Mouse (Mus musculus) megakaryocyte, embryonic 14.5 days (primary cell): ENCODE results near the gene Ndfip2. TPM values are rescaled to one million over a fixed set of nuclear protein-coding genes. Genes with fewer than 3 reads are reported as not detected.

Source experiments
- H3K27me3 ChIP-seq: replicated peaks from 2 replicates; pipeline ENCODE3; 2012; ENCODE audit warnings: inconsistent platforms
- H3K36me3 ChIP-seq: replicated peaks from 2 replicates; pipeline ENCODE3; 2012; ENCODE audit warnings: low read length, inconsistent platforms, mixed read lengths
- H3K4me1 ChIP-seq: 2 replicates; pipeline ENCODE4 v1.6.1; 2012; ENCODE audit warnings: inconsistent platforms
- H3K4me3 ChIP-seq: replicated peaks from 2 replicates; pipeline ENCODE3; 2012; ENCODE audit warnings: moderate library complexity, mild to moderate bottlenecking, inconsistent platforms
- H3K9me3 ChIP-seq: 2 replicates; pipeline ENCODE4 v1.6.1; 2012; ENCODE audit warnings: inconsistent platforms
- FLI1 ChIP-seq: IDR thresholded peaks from 2 replicates; pipeline ENCODE4 v1.6.1; 2012; ENCODE audit warnings: low read length, inconsistent platforms, mixed read lengths
- GATA1 ChIP-seq: IDR thresholded peaks from 3 replicates; pipeline ENCODE4 v1.6.1; 2012; ENCODE audit warnings: mixed read lengths, low read length, inconsistent platforms, borderline replicate concordance
- polyA plus RNA-seq: library from polyadenylated mRNA; stranded (reverse); fragments of >175 nt; gene quantifications from 2 replicates; pipeline ENCODE4 v1.2.3, GENCODE M21; 2012; ENCODE audit warnings: low replicate concordance; ENCODE audit not compliant: insufficient read depth

Gene Ndfip2
- polyA plus RNA-seq, 1 experiment, result 9.5 TPM

DNA sequence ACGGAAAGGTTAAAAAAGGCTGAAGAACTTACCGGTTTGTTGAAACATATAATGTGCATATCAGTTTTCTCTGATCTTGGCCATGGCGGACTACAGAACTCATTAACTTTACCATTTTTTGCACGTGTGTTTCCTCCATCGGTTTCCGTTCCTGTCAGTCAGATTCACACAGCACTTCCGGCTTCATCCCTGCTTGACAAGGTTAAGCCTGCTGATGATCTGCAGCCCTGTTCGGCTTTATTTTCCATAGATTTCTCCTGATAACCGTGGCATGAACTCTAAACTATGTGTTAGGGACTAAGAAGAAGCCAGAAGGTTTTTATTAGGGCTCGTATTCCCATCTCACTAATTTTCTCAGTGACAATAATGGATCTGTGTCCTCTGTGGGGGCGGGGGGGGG is 95.7 kb downstream of the Ndfip2 start:
- Histone ChIP-seq H3K4me3 (no peak overlapping the region), H3K9me3 (peaks cover 2% of the 10 kb centered on the region; the same call in 1 of the 2 replicates), H3K4me1 (no peaks in the 10 kb centered on the region), H3K27me3 (no peaks in the 10 kb centered on the region), H3K36me3 (no peaks in the 10 kb centered on the region)
- TF ChIP-seq FLI1 (no peak), GATA1 (no peak)

Other genes with a start within 250 kb of the Ndfip2 start
- 1.2 and 2.0 TPM in 2 replicates for gene Rbm26, start 81.2 kb upstream of the Ndfip2 start, polyA plus RNA-seq